ENCODE assay signal across 8 mouse cellular contexts in genomic region chr4:97751483-97752251, GRCm38 (mm10). TPM values are rescaled to one million over a fixed set of nuclear protein-coding genes. Genes with fewer than 3 reads are reported as not detected.
DNase-seq lines count a peak whose midpoint lies in the region; ATAC-seq lines count a peak whose summit lies in the region.

No protein-coding gene starts in this region.

- peak overlapping the region; percentile 45 for H3K4me3 ChIP-seq in intestine, embryonic 15.5 days (replicated peaks)
- H3K4me3 ChIP-seq in liver, embryonic 16.5 days (ENCODE audit: low read depth, low read length) = peak overlapping the region; percentile 66

- under 1% methylated on average over 40 of the region's 40 CpGs for WGBS in intestine, embryonic 15.5 days
- under 1% methylated on average over 40 of the region's 40 CpGs for WGBS in liver, embryonic 16.5 days (ENCODE audit: insufficient replicate concordance)

- no peaks in the 10 kb centered on the region for H3K27me3 ChIP-seq in intestine, embryonic 15.5 days (replicated peaks)
- peaks cover 20% of the 10 kb centered on the region for H3K27me3 ChIP-seq in liver, embryonic 16.5 days (ENCODE audit: control insufficient read depth, insufficient read depth, low read depth, low read length)

- H3K9ac ChIP-seq in intestine, embryonic 15.5 days = peak overlapping the region; percentile 49
- peak overlapping the region; percentile 66 for H3K9ac ChIP-seq in liver, embryonic 16.5 days (ENCODE audit: low read depth, low read length)

- H3K4me2 ChIP-seq in intestine, embryonic 15.5 days (replicated peaks) = peak overlapping the region; percentile 88
- peak overlapping the region; percentile 74 for H3K4me2 ChIP-seq in liver, embryonic 16.5 days (ENCODE audit: low read depth, low read length)

- H3K27ac ChIP-seq in intestine, embryonic 15.5 days = peak overlapping the region; percentile 78
- peak overlapping the region; percentile 83 for H3K27ac ChIP-seq in liver, embryonic 16.5 days (ENCODE audit: low read length)

- peak; percentile 81 for ATAC-seq in intestine, embryonic 15.5 days
- ATAC-seq in liver, embryonic 16.5 days (ENCODE audit: low read depth) = peak; percentile 76

- no peaks in the 10 kb centered on the region for H3K9me3 ChIP-seq in intestine, embryonic 15.5 days
- H3K9me3 ChIP-seq in liver, embryonic 16.5 days (replicated peaks; ENCODE audit: control insufficient read depth, low read length) = no peaks in the 10 kb centered on the region

- H3K36me3 ChIP-seq in intestine, embryonic 15.5 days = no peaks in the 10 kb centered on the region
- H3K36me3 ChIP-seq in liver, embryonic 16.5 days (ENCODE audit: control insufficient read depth, insufficient read depth) = no peaks in the 10 kb centered on the region

- peaks cover 3% of the 10 kb centered on the region; the same call in 1 of the 2 replicates for H3K4me1 ChIP-seq in intestine, embryonic 15.5 days (replicated peaks)
- H3K4me1 ChIP-seq in liver, embryonic 16.5 days (ENCODE audit: control insufficient read depth, low read depth, low read length) = peaks cover 6% of the 10 kb centered on the region

- DNase-seq in right cerebral cortex, adult 18-20 months = peak; percentile 30
- DNase-seq in right cerebral cortex, postnatal 36 days (ENCODE audit: low spot score in 2 of 2) = no peak
- DNase-seq in embryo, embryonic 10.5 days (ENCODE audit: low spot score) = peak; percentile 66
- peak; percentile 99 for DNase-seq in heart, adult 11 months
- DNase-seq in neural tube, embryonic 10.5 days (ENCODE audit: extremely low spot score, low spot score) = peak; percentile 76
- DNase-seq in testis, postnatal 10 days (ENCODE audit: low spot score) = peak; percentile 73

RNA-seq across cellular contexts. Expression of gene Nfia, which starts 20.9 kb away (rescaled TPM):
- polyA plus RNA-seq in intestine, embryonic 15.5 days (2015; fragmentation: Nextera tagmentation; extraction: Ambion mirVana) = 30.2 and 37.3 TPM in 2 replicates
- polyA plus RNA-seq in liver, embryonic 16.5 days (2015; fragmentation: Nextera tagmentation; extraction: Ambion mirVana) = 4.2 and 5.7 TPM in 2 replicates

RNA-seq across cellular contexts. Expression of gene E130114P18Rik, which starts 26.2 kb away (rescaled TPM):
- polyA plus RNA-seq in intestine, embryonic 15.5 days (2015; fragmentation: Nextera tagmentation; extraction: Ambion mirVana) = 2.5 and 3.9 TPM in 2 replicates
- polyA plus RNA-seq in liver, embryonic 16.5 days (2015; fragmentation: Nextera tagmentation; extraction: Ambion mirVana) = 0.08 TPM in 1 of 2 replicates, not detected in the other

Comparison
In these comparisons a context has a peak if more than half of its experiments do, and no peak if none do; other contexts are left out.
1. DNase-seq: peak in right cerebral cortex, adult 18-20 months (single experiment), embryo, embryonic 10.5 days (single experiment), heart, adult 11 months (single experiment), neural tube, embryonic 10.5 days (single experiment) and testis, postnatal 10 days (single experiment); none in right cerebral cortex, postnatal 36 days (0 of 2).